ENCODE assay signal across 8 mouse cellular contexts in genomic region chr5:100674711-100675376, GRCm38 (mm10). TPM values are rescaled to one million over a fixed set of nuclear protein-coding genes. Genes with fewer than 3 reads are reported as not detected.
DNase-seq lines count a peak whose midpoint lies in the region; ATAC-seq and TF ChIP-seq lines count a peak whose summit lies in the region.

Gene Coq2, minus strand, starts transcription at chr5:100675140.

- peak within 1 kb of the TSS; percentile 35; the same call in 1 of the 2 replicates for H3K27ac ChIP-seq in heart, embryonic 11.5 days (ENCODE audit: low read depth, low read length)
- H3K27ac ChIP-seq in kidney, embryonic 16.5 days (ENCODE audit: low read length): peak within 1 kb of the TSS; percentile 56; the same call in 1 of the 2 replicates
- peak within 1 kb of the TSS; percentile 63 for H3K27ac ChIP-seq in liver, embryonic 11.5 days (ENCODE audit: low read depth, low read length)
- H3K27ac ChIP-seq in stomach, embryonic 14.5 days (ENCODE audit: low read length): peak within 1 kb of the TSS; percentile 74

- WGBS in heart, embryonic 11.5 days (ENCODE audit: insufficient replicate concordance): 10% methylated on average over 17 of the region's 17 CpGs
- 10% methylated on average over 17 of the region's 17 CpGs for WGBS in kidney, embryonic 16.5 days
- 9% methylated on average over 17 of the region's 17 CpGs for WGBS in liver, embryonic 11.5 days
- 8% methylated on average over 17 of the region's 17 CpGs for WGBS in stomach, embryonic 14.5 days

- no peaks in the 10 kb centered on the region for H3K9me3 ChIP-seq in heart, embryonic 11.5 days (replicated peaks; ENCODE audit: control insufficient read depth, low read length)
- no peaks in the 10 kb centered on the region for H3K9me3 ChIP-seq in kidney, embryonic 16.5 days (ENCODE audit: low read length)
- H3K9me3 ChIP-seq in liver, embryonic 11.5 days (ENCODE audit: control insufficient read depth, low read length): no peaks in the 10 kb centered on the region
- H3K9me3 ChIP-seq in stomach, embryonic 14.5 days (ENCODE audit: control insufficient read depth, low read depth, low read length): no peaks in the 10 kb centered on the region

- H3K4me3 ChIP-seq in C2C12 (ENCODE audit: insufficient read depth, poor library complexity, severe bottlenecking): peak within 1 kb of the TSS; percentile 32
- peak within 1 kb of the TSS; percentile 76 for H3K4me3 ChIP-seq in heart, embryonic 11.5 days (ENCODE audit: low read depth, low read length)
- peak within 1 kb of the TSS; percentile 86 for H3K4me3 ChIP-seq in kidney, embryonic 16.5 days (ENCODE audit: low read length)
- peak within 1 kb of the TSS; percentile 80 for H3K4me3 ChIP-seq in liver, embryonic 11.5 days (ENCODE audit: low read depth, low read length)
- peak within 1 kb of the TSS; percentile 80 for H3K4me3 ChIP-seq in stomach, embryonic 14.5 days (ENCODE audit: low read depth, low read length)

- TF ChIP-seq CTCF in C2C12 (IDR thresholded peaks at IDR 0.05; ENCODE audit: control insufficient read depth, insufficient read depth, insufficient read length): peak; percentile 89

- peak within 1 kb of the TSS; percentile 97 for H3ac ChIP-seq in C2C12 (ENCODE audit: control insufficient read depth, insufficient read length, low read depth)

- DNase-seq in brain, adult 2 months (ENCODE audit: low read depth, low spot score): peak; percentile 93
- DNase-seq in liver, embryonic 11.5 days (ENCODE audit: low spot score): peak; percentile 80
- DNase-seq in naive thymus-derived CD4-positive, alpha-beta T cell, adult 2 months (ENCODE audit: low read depth): peak; percentile 82

- H3K4me1 ChIP-seq in heart, embryonic 11.5 days (ENCODE audit: control insufficient read depth, insufficient read depth, low read length): no peaks in the 10 kb centered on the region
- H3K4me1 ChIP-seq in kidney, embryonic 16.5 days (ENCODE audit: insufficient read depth, low read length): peaks cover 22% of the 10 kb centered on the region
- H3K4me1 ChIP-seq in liver, embryonic 11.5 days (replicated peaks; ENCODE audit: control insufficient read depth, insufficient read depth, low read length): peaks cover 16% of the 10 kb centered on the region
- peaks cover 13% of the 10 kb centered on the region; the same call in 1 of the 2 replicates for H3K4me1 ChIP-seq in stomach, embryonic 14.5 days (ENCODE audit: control insufficient read depth, insufficient read depth, low read length)

- H3K36me3 ChIP-seq in C2C12 (ENCODE audit: control insufficient read depth, insufficient read depth): no peaks in the 10 kb centered on the region
- H3K36me3 ChIP-seq in heart, embryonic 11.5 days (ENCODE audit: control insufficient read depth, insufficient read depth, low read length): no peaks in the 10 kb centered on the region
- H3K36me3 ChIP-seq in kidney, embryonic 16.5 days (ENCODE audit: insufficient read depth, low read length): peaks cover 3% of the 10 kb centered on the region; the same call in 1 of the 2 replicates
- H3K36me3 ChIP-seq in liver, embryonic 11.5 days (ENCODE audit: control insufficient read depth, insufficient read depth, low read length): no peaks in the 10 kb centered on the region
- H3K36me3 ChIP-seq in stomach, embryonic 14.5 days (ENCODE audit: control insufficient read depth, insufficient read depth, low read length): peaks cover 9% of the 10 kb centered on the region; the same call in 1 of the 2 replicates

- H3K79me2 ChIP-seq in C2C12 (ENCODE audit: control insufficient read depth, insufficient read depth): peaks cover 27% of the 10 kb centered on the region

- ATAC-seq in erythroblast, adult 5-6 weeks (replicated peaks; ENCODE audit: low FRiP score, poor library complexity, severe bottlenecking): peak; percentile 87
- ATAC-seq in heart, embryonic 11.5 days (replicated peaks; ENCODE audit: insufficient number of reproducible peaks, low FRiP score, low TSS enrichment): peak; percentile 65
- peak; percentile 78 for ATAC-seq in kidney, embryonic 16.5 days (ENCODE audit: low FRiP score, low TSS enrichment)
- peak; percentile 72 for ATAC-seq in liver, embryonic 11.5 days (replicated peaks; ENCODE audit: low FRiP score)
- ATAC-seq in stomach, embryonic 14.5 days (ENCODE audit: insufficient number of reproducible peaks, insufficient read depth, low FRiP score, low read depth): peak; percentile 67; the same call in 1 of the 2 replicates

- no peaks in the 10 kb centered on the region for H3K27me3 ChIP-seq in C2C12 (ENCODE audit: control insufficient read depth, insufficient read depth, insufficient read length)
- H3K27me3 ChIP-seq in heart, embryonic 11.5 days (ENCODE audit: control insufficient read depth, insufficient read depth, low read length): no peaks in the 10 kb centered on the region
- no peaks in the 10 kb centered on the region for H3K27me3 ChIP-seq in kidney, embryonic 16.5 days (ENCODE audit: insufficient read depth, low read length)
- H3K27me3 ChIP-seq in liver, embryonic 11.5 days (replicated peaks; ENCODE audit: control insufficient read depth, insufficient read depth, low read length): no peaks in the 10 kb centered on the region
- no peaks in the 10 kb centered on the region for H3K27me3 ChIP-seq in stomach, embryonic 14.5 days (ENCODE audit: control insufficient read depth, insufficient read depth, low read length)

- H3K9ac ChIP-seq in heart, embryonic 11.5 days (ENCODE audit: low read depth, low read length): peak within 1 kb of the TSS; percentile 92
- H3K9ac ChIP-seq in kidney, embryonic 16.5 days (replicated peaks; ENCODE audit: low read length): peak within 1 kb of the TSS; percentile 84
- H3K9ac ChIP-seq in liver, embryonic 11.5 days (ENCODE audit: low read depth, low read length): peak within 1 kb of the TSS; percentile 87
- peak within 1 kb of the TSS; percentile 87 for H3K9ac ChIP-seq in stomach, embryonic 14.5 days (replicated peaks; ENCODE audit: low read depth, low read length)

- peak within 1 kb of the TSS; percentile 76 for H3K4me2 ChIP-seq in heart, embryonic 11.5 days
- H3K4me2 ChIP-seq in kidney, embryonic 16.5 days (replicated peaks; ENCODE audit: low read depth, low read length): peak within 1 kb of the TSS; percentile 84
- H3K4me2 ChIP-seq in liver, embryonic 11.5 days: peak within 1 kb of the TSS; percentile 67
- H3K4me2 ChIP-seq in stomach, embryonic 14.5 days (replicated peaks; ENCODE audit: low read depth, low read length): peak within 1 kb of the TSS; percentile 71

- H3K79me3 ChIP-seq in C2C12 (ENCODE audit: low read depth): peaks cover 10% of the 10 kb centered on the region

TF ChIP-seq in C2C12, 6 proteins besides CTCF, POLR2A, EP300 and RAD21:
- TF ChIP-seq FOSL1 (IDR thresholded peaks at IDR 0.05; ENCODE audit: insufficient read depth, low read length, poor library complexity, severe bottlenecking) (no peak), USF1 (IDR thresholded peaks at IDR 0.05; ENCODE audit: low read depth) (no peak), CEBPB (IDR thresholded peaks at IDR 0.05; ENCODE audit: low read depth) (no peak), MYOG (IDR thresholded peaks at IDR 0.05; ENCODE audit: control insufficient read depth, extremely low read depth, insufficient read length) (no peak), MAX (IDR thresholded peaks at IDR 0.05) (no peak), MYOD1 (IDR thresholded peaks at IDR 0.05; ENCODE audit: control insufficient read depth, insufficient read length, low read depth) (no peak)
TF ChIP-seq in C2C12: peak in this region for 0.

RNA-seq across cellular contexts. Expression of gene Coq2, which starts in this region (rescaled TPM):
- polyA plus RNA-seq in C2C12 (2012; fragmentation: generic; extraction: Trizol): 25.0 TPM
- total RNA-seq in erythroblast, adult 5-6 weeks (2015; ENCODE audit: low replicate concordance): 3.5 and 6.1 TPM in 2 replicates
- 3.2 and 8.3 TPM in 2 replicates for total RNA-seq in erythroblast, adult 5-6 weeks (2017; ENCODE audit: low replicate concordance)
- polyA plus RNA-seq in heart, embryonic 11.5 days (2014; fragmentation: Nextera tagmentation; extraction: Ambion mirVana): 64.3 and 70.8 TPM in 2 replicates
- 68.5 and 70.3 TPM in 2 replicates for polyA plus RNA-seq in kidney, embryonic 16.5 days (2015; fragmentation: Nextera tagmentation; extraction: Ambion mirVana)
- polyA plus RNA-seq in liver, embryonic 11.5 days (2014; fragmentation: Nextera tagmentation; extraction: Ambion mirVana): 58.7 and 63.6 TPM in 2 replicates
- 67.9 and 75.2 TPM in 2 replicates for polyA plus RNA-seq in stomach, embryonic 14.5 days (2014; fragmentation: Nextera tagmentation; extraction: Ambion mirVana)

Comparison
In these comparisons a context has a peak if more than half of its experiments do, and no peak if none do; other contexts are left out.
1. Peak in every context shown above with its lines: DNase-seq, ATAC-seq, H3K4me3 ChIP-seq and H3K27ac ChIP-seq.
2. H3K4me3 ChIP-seq: peak in every context shown above with its lines; median percentile 86 in kidney, embryonic 16.5 days; 80 in liver, embryonic 11.5 days; 80 in stomach, embryonic 14.5 days; 76 in heart, embryonic 11.5 days; 32 in C2C12.